Mouse (Mus musculus): ENCODE measurements around the gene Gpr63. TPM values are rescaled to one million over a fixed set of nuclear protein-coding genes. Genes with fewer than 3 reads are reported as not detected.
"Not testable (repeated sequence)": the region's sequence is repeated elsewhere in the genome, so short reads cannot be mapped to it uniquely, and the experiment has no call there.

The Gpr63 gene
- polyA plus RNA-seq, 1 experiment: not detected

DNA sequence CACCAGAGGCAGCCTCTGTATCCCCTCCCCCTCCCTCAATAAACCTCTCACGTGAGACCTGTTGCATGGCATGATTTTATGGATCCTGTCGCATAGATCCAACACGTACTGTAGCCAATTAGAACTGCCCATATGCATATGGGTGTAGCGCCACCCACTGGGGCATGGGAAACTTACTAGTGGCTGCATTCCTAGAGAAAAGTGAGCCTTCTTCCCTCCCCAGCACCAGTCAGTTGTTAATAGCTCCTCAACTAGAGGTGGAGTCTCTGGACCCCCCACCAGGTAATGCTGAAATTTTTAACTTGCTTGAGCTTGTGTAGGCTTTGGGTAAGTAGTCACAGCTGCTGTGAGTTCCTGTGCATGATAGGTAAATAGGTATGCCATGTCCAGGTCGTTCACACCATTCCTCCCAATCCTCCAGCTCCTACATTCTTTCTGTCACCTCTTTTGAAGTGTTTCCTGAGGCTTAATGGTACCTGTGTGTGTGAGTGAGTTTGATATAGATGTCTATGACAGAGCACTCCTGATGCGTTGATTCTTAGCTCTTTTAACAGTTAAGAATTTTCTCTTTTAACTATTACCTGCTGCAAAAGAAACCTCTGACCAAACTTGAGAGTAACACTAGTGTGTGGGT, 69.1 kb downstream of the Gpr63 start:
- Histone ChIP-seq H3K27me3 (ENCODE audit: control insufficient read depth) (no peaks in the 10 kb centered on the region), H3K9me3 (ENCODE audit: control insufficient read depth, low read length) (no peaks in the 10 kb centered on the region), H3K4me1 (ENCODE audit: control insufficient read depth) (no peaks in the 10 kb centered on the region), H3K36me3 (ENCODE audit: control insufficient read depth) (no peaks in the 10 kb centered on the region), H3K4me3 (replicated peaks) (no peak overlapping the region)
- TF ChIP-seq GATA1 (IDR thresholded peaks at IDR 0.05; ENCODE audit: low read length) (no peak), TAL1 (IDR thresholded peaks at IDR 0.05; ENCODE audit: low read length) (no peak)

DNA sequence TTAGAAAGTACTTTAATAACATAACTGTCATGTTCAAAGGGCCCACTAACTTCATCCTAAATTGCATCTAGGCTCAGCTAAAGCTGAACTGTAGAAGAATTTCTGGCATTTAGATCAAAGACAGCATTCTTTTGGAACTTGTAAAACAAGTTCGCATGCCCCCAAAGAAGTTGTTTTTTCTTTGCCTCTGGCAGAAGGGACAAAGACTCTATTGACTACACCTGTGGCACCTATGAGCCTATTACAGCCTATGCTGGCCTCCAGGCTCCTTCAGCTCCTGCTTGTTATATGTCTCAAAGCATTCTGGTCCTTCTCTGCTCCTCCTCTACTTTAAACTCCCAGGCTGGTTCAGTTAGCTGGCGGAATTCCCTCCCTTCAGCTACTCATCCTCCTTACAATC, 69.6 kb downstream of the Gpr63 start:
- no peaks in the 10 kb centered on the region for H3K36me3 ChIP-seq (ENCODE audit: control insufficient read depth)
- H3K27me3 ChIP-seq (ENCODE audit: control insufficient read depth): no peaks in the 10 kb centered on the region
- no peak for TF ChIP-seq GATA1 (IDR thresholded peaks at IDR 0.05; ENCODE audit: low read length)
- no peak for TF ChIP-seq TAL1 (IDR thresholded peaks at IDR 0.05; ENCODE audit: low read length)
- no peaks in the 10 kb centered on the region for H3K9me3 ChIP-seq (ENCODE audit: control insufficient read depth, low read length)
- no peak overlapping the region for H3K4me3 ChIP-seq (replicated peaks)
- H3K4me1 ChIP-seq (ENCODE audit: control insufficient read depth): no peaks in the 10 kb centered on the region

DNA sequence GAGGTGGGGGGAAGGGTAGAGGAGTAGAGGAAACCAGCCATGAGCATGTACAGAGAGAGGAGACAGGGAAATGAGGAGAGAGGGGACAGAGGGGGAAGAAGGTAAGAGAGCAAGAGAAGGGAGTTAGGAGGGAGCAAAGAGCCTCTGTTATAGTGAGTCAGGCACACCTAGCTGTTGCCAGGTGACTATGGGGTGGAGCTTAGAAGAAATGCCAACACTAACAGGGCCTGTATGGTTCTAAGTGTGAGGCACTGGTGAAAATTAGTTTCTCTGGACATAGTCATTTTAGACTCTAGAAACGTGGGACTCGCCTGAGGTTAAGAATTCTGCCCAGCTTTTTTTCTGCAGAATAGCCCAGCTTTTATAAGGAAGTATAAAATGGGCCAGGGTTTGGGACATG, 71.1 kb downstream of the Gpr63 start:
- Histone ChIP-seq H3K9me3 (ENCODE audit: control insufficient read depth, low read length) (no peaks in the 10 kb centered on the region), H3K4me1 (ENCODE audit: control insufficient read depth) (no peaks in the 10 kb centered on the region)
- no peak for TF ChIP-seq GATA1 (IDR thresholded peaks at IDR 0.05; ENCODE audit: low read length)
- no peak for TF ChIP-seq TAL1 (IDR thresholded peaks at IDR 0.05; ENCODE audit: low read length)

GRCm38 (mm10) chr4:25055541-25055940, 89.3 kb downstream of the Gpr63 start:
- not testable (repeated sequence) for H3K9me3 ChIP-seq (ENCODE audit: control insufficient read depth, low read length); H3K4me1 ChIP-seq (ENCODE audit: control insufficient read depth); H3K36me3 ChIP-seq (ENCODE audit: control insufficient read depth); H3K4me3 ChIP-seq (replicated peaks); H3K27me3 ChIP-seq (ENCODE audit: control insufficient read depth)

More for the DNA sequence above, 71.1 kb downstream of the Gpr63 start:
- no peaks in the 10 kb centered on the region for H3K36me3 ChIP-seq (ENCODE audit: control insufficient read depth)
- no peak overlapping the region for H3K4me3 ChIP-seq (replicated peaks)
- no peaks in the 10 kb centered on the region for H3K27me3 ChIP-seq (ENCODE audit: control insufficient read depth)

Other genes with a start within 250 kb of the Gpr63 start
- 0.01 TPM in 1 of 2 replicates, not detected in the other for gene Klhl32, start 115.3 kb upstream of the Gpr63 start, polyA plus RNA-seq (2012)
- gene Ndufaf4, start 68.3 kb upstream of the Gpr63 start, polyA plus RNA-seq (2012): 0.64 and 0.69 TPM in 2 replicates

Data from erythroblast, embryonic 14.5 days (primary cell).